Mouse (Mus musculus): ENCODE measurements around the gene Dscam. TPM values are rescaled to one million over a fixed set of nuclear protein-coding genes. Genes with fewer than 3 reads are reported as not detected.

The Dscam gene
- polyA plus RNA-seq, 1 experiment from 2014 or later: not detected

DNA sequence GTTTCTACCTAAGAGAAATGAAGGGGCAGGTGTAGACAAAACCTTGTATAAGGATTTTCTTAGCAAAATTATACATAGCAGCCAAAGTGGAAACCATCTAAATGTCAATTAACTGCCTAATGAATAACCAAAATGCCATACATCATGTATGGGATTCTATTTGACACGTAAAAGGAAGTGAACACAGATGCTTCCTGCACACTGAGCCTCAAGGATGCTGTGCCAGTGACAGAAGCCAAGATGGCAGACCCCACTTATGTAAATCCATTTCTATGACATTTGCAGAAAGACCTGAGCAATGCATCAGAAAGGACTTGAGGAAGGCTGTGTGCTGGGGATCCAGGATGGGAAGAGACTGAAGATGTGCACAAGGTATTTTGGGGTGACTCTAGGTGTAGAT is 28.6 kb downstream of the Dscam start:
- Histone ChIP-seq H3K9me3 (ENCODE audit: control insufficient read depth, low read length) (no peaks in the 10 kb centered on the region), H3K27me3 (ENCODE audit: control insufficient read depth, insufficient read depth, low read length) (no peaks in the 10 kb centered on the region), H3K27ac (ENCODE audit: low read depth, low read length) (no peak overlapping the region), H3K4me3 (ENCODE audit: low read length) (no peak overlapping the region), H3K4me2 (replicated peaks; ENCODE audit: low read depth, low read length) (no peak overlapping the region), H3K36me3 (ENCODE audit: control insufficient read depth, insufficient read depth, low read length) (no peaks in the 10 kb centered on the region), H3K4me1 (ENCODE audit: control insufficient read depth, insufficient read depth, low read length) (no peaks in the 10 kb centered on the region), H3K9ac (ENCODE audit: low read depth, low read length) (no peak overlapping the region)
- ATAC-seq (ENCODE audit: low FRiP score, low TSS enrichment): no peak
- WGBS: 91% methylated on average over 1 of the region's 1 CpGs

DNA sequence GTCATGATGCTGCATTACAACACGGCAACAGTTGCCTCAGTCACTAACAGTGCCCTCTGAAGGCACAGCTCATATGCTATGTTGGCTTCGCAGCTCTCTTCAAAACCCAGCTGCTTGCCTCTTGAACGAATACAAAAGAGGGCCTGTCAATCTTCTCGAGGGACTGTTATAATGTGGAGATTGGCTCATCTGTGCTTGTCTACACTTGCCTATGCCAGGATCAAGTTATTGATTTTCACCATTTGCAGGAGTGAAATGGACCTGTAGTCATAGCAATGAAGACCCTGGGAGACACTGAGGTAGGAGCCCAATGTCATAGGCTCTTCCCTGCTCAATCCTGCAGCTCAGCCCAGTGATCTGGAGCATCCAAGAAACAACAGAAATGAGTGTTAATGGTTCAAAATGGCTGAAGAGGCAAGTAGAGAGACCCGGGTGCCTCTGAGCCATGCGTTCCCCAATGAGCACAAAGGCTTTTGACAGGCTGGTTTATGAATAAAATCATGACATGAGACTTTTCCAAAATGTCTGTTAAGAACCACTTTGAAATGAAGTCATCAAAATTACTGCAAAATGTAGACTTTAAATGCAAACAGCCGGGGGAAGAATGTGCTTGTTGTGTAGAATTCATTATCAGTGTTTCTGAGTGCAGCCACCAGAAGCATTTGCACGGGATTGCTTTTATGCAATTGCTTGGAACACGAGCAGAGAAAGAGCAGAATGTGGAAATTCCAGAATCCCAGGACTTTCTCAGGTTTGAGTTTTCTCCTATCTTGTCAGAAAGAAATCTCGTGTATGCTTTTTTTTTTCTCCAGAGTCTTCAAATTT is 35.3 kb downstream of the Dscam start:
- no peaks in the 10 kb centered on the region for H3K36me3 ChIP-seq (ENCODE audit: control insufficient read depth, insufficient read depth, low read length)
- ATAC-seq (ENCODE audit: low FRiP score, low TSS enrichment): no peak
- WGBS: 87% methylated on average over 10 of the region's 10 CpGs

DNA sequence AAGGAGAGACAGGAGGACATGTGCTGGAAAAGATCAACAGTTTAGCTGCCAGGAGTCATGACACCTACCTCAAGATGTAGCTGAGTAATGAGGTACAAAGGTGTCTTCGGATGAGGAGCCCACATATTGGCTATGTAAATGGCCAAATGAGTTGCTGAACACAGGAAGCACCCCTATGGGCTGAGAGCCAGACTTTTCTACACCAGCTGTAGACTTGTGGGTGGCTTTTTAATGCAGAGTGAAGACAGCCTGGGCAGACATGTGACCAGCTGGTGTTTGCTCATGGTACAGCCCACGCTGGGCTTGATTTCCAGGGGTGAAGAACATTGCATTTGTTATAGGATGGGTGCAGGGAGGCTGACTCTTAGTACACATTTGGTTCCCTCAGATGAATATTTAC is 43.3 kb downstream of the Dscam start:
- no peaks in the 10 kb centered on the region for H3K9me3 ChIP-seq (ENCODE audit: control insufficient read depth, low read length)
- H3K4me2 ChIP-seq (replicated peaks; ENCODE audit: low read depth, low read length): no peak overlapping the region
- no peak overlapping the region for H3K9ac ChIP-seq (ENCODE audit: low read depth, low read length)
- H3K27ac ChIP-seq (ENCODE audit: low read depth, low read length): no peak overlapping the region
- H3K27me3 ChIP-seq (ENCODE audit: control insufficient read depth, insufficient read depth, low read length): no peaks in the 10 kb centered on the region
- H3K4me3 ChIP-seq (ENCODE audit: low read length): no peak overlapping the region
- no peak for ATAC-seq (ENCODE audit: low FRiP score, low TSS enrichment)
- no peaks in the 10 kb centered on the region for H3K4me1 ChIP-seq (ENCODE audit: control insufficient read depth, insufficient read depth, low read length)
- H3K36me3 ChIP-seq (ENCODE audit: control insufficient read depth, insufficient read depth, low read length): no peaks in the 10 kb centered on the region
- 77% methylated on average over 2 of the region's 2 CpGs for WGBS

More for the DNA sequence above, 35.3 kb downstream of the Dscam start:
- Histone ChIP-seq H3K9me3 (ENCODE audit: control insufficient read depth, low read length) (no peaks in the 10 kb centered on the region), H3K9ac (ENCODE audit: low read depth, low read length) (no peak overlapping the region), H3K4me1 (ENCODE audit: control insufficient read depth, insufficient read depth, low read length) (no peaks in the 10 kb centered on the region), H3K4me3 (ENCODE audit: low read length) (no peak overlapping the region), H3K27ac (ENCODE audit: low read depth, low read length) (no peak overlapping the region), H3K27me3 (ENCODE audit: control insufficient read depth, insufficient read depth, low read length) (no peaks in the 10 kb centered on the region), H3K4me2 (replicated peaks; ENCODE audit: low read depth, low read length) (no peak overlapping the region)

DNA sequence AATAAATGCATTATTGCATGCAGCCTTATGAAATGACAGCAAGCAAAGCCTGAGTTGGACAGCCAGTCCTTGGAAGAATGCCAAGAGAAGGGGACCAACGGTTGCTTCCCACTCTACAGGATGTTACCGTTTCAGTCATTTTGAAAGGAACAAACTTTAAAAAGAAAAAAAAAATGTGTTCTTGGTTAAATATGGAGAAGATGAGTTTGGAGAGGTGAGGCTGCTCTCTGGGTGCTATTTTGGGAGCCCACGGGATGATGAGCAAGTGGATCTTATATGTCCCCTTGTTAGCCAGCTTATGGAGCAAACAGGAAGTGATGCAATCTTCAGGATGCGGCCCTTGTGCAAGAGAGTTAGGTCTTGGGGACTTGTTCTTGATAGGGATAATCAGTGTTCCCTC is 60.5 kb downstream of the Dscam start:
- ATAC-seq (ENCODE audit: low FRiP score, low TSS enrichment): no peak
- Histone ChIP-seq H3K27me3 (ENCODE audit: control insufficient read depth, insufficient read depth, low read length) (no peaks in the 10 kb centered on the region), H3K4me2 (replicated peaks; ENCODE audit: low read depth, low read length) (no peak overlapping the region), H3K9me3 (ENCODE audit: control insufficient read depth, low read length) (no peaks in the 10 kb centered on the region), H3K36me3 (ENCODE audit: control insufficient read depth, insufficient read depth, low read length) (no peaks in the 10 kb centered on the region), H3K9ac (ENCODE audit: low read depth, low read length) (no peak overlapping the region), H3K27ac (ENCODE audit: low read depth, low read length) (no peak overlapping the region), H3K4me1 (ENCODE audit: control insufficient read depth, insufficient read depth, low read length) (no peaks in the 10 kb centered on the region), H3K4me3 (ENCODE audit: low read length) (no peak overlapping the region)
- 83% methylated on average over 4 of the region's 4 CpGs for WGBS

DNA sequence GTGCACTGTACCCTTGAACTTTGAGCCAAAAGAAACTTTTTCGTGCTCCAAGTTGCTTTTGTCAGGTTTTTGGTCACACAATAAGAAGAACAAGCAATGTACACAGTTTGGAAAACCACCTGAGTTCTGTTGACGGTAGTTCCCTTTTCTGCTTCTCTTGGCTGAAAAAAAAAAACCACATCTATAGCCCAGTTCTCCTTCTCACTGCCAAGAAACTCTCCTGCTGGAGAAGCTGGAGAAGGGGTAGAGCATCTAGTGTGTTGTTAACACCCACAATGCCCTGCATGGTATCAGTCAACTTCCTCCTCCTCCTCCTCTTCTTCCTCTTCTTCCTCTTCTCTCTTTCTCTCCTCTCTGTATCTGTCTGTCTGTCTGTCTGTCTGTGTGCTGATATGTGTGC is 65.3 kb downstream of the Dscam start:
- H3K4me2 ChIP-seq (replicated peaks; ENCODE audit: low read depth, low read length): no peak overlapping the region
- no peaks in the 10 kb centered on the region for H3K36me3 ChIP-seq (ENCODE audit: control insufficient read depth, insufficient read depth, low read length)
- H3K27ac ChIP-seq (ENCODE audit: low read depth, low read length): no peak overlapping the region
- 80% methylated on average over 2 of the region's 2 CpGs for WGBS
- H3K4me1 ChIP-seq (ENCODE audit: control insufficient read depth, insufficient read depth, low read length): no peaks in the 10 kb centered on the region
- H3K4me3 ChIP-seq (ENCODE audit: low read length): no peak overlapping the region
- no peaks in the 10 kb centered on the region for H3K27me3 ChIP-seq (ENCODE audit: control insufficient read depth, insufficient read depth, low read length)
- H3K9me3 ChIP-seq (ENCODE audit: control insufficient read depth, low read length): no peaks in the 10 kb centered on the region
- no peak overlapping the region for H3K9ac ChIP-seq (ENCODE audit: low read depth, low read length)
- no peak for ATAC-seq (ENCODE audit: low FRiP score, low TSS enrichment)

DNA sequence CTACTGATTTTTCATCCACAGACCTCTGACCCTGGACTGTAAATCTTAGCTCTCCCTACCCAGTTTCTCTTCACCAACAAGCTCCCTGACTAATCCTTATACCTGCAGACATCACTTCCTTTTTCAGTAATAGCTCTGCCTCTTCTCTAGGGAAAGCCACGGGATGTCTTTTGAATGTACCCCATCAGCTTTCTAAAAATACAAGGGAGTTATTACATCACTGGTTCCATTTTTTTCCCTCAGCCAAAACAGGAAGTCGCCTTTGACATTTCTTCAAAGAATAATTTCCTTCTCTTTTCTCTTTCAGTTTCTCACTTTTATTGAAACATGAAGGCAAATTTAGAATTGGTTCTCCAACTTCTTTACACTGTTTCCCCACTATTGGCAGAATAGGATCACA is 67.5 kb downstream of the Dscam start:
- 78% methylated on average over 2 of the region's 2 CpGs for WGBS
- no peak for ATAC-seq (ENCODE audit: low FRiP score, low TSS enrichment)
- no peak overlapping the region for H3K9ac ChIP-seq (ENCODE audit: low read depth, low read length)
- H3K4me1 ChIP-seq (ENCODE audit: control insufficient read depth, insufficient read depth, low read length): peaks cover 3% of the 10 kb centered on the region; the same call in 1 of the 2 replicates
- no peak overlapping the region for H3K27ac ChIP-seq (ENCODE audit: low read depth, low read length)
- H3K4me3 ChIP-seq (ENCODE audit: low read length): no peak overlapping the region
- H3K36me3 ChIP-seq (ENCODE audit: control insufficient read depth, insufficient read depth, low read length): no peaks in the 10 kb centered on the region
- H3K4me2 ChIP-seq (replicated peaks; ENCODE audit: low read depth, low read length): no peak overlapping the region
- H3K27me3 ChIP-seq (ENCODE audit: control insufficient read depth, insufficient read depth, low read length): no peaks in the 10 kb centered on the region
- H3K9me3 ChIP-seq (ENCODE audit: control insufficient read depth, low read length): no peaks in the 10 kb centered on the region

DNA sequence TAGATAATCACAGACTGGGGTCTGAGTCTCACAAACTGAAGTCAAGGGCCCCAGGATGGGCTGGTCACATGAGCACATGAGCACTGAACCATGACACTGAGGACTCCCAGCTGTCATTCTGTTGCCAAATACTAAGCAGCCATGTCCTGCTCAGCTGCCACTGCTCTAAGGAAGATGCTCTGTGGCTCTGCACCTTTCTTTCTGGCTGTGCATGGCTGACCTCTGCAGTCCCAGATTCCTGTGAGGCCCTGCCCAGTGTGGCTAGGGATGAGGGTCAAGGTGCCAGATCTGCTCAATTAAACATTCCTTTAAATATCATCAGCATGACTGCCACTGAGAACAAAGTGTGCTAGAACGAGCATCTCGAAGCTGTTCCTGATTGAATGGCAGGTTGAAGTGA is 70.5 kb downstream of the Dscam start:
- ATAC-seq (ENCODE audit: low FRiP score, low TSS enrichment): peak; percentile 95
- WGBS: 53% methylated on average over 2 of the region's 2 CpGs

DNA sequence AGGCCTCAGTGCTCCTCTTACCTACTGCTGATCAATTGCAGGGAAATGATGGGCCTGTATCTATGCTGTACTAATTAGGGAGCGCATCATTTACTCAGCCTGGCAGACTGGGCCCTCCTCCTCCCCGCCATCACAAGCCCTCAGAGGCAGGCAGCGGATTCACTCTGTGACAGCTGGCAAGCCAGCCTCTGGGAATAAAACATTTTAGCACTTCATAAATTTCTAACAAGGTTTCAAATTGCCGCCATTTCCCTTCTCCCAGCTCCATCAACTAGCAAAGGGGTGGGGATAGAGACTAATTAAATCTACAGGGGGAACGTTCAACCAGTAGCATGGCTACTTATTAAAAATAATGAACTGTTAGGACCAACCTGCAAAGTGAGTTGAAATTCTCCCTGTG is 72.0 kb downstream of the Dscam start:
- Histone ChIP-seq H3K4me3 (ENCODE audit: low read length) (no peak overlapping the region), H3K9me3 (ENCODE audit: control insufficient read depth, low read length) (no peaks in the 10 kb centered on the region), H3K4me1 (ENCODE audit: control insufficient read depth, insufficient read depth, low read length) (peaks cover 3% of the 10 kb centered on the region; the same call in 1 of the 2 replicates), H3K27me3 (ENCODE audit: control insufficient read depth, insufficient read depth, low read length) (no peaks in the 10 kb centered on the region), H3K27ac (ENCODE audit: low read depth, low read length) (no peak overlapping the region), H3K36me3 (ENCODE audit: control insufficient read depth, insufficient read depth, low read length) (no peaks in the 10 kb centered on the region), H3K9ac (ENCODE audit: low read depth, low read length) (no peak overlapping the region), H3K4me2 (replicated peaks; ENCODE audit: low read depth, low read length) (no peak overlapping the region)
- ATAC-seq (ENCODE audit: low FRiP score, low TSS enrichment): no peak
- 21% methylated on average over 5 of the region's 5 CpGs for WGBS

More for the DNA sequence above, 70.5 kb downstream of the Dscam start:
- H3K36me3 ChIP-seq (ENCODE audit: control insufficient read depth, insufficient read depth, low read length): no peaks in the 10 kb centered on the region
- no peak overlapping the region for H3K4me3 ChIP-seq (ENCODE audit: low read length)
- H3K4me1 ChIP-seq (ENCODE audit: control insufficient read depth, insufficient read depth, low read length): peaks cover 3% of the 10 kb centered on the region; the same call in 1 of the 2 replicates
- H3K27ac ChIP-seq (ENCODE audit: low read depth, low read length): no peak overlapping the region
- no peak overlapping the region for H3K9ac ChIP-seq (ENCODE audit: low read depth, low read length)
- no peaks in the 10 kb centered on the region for H3K9me3 ChIP-seq (ENCODE audit: control insufficient read depth, low read length)
- H3K4me2 ChIP-seq (replicated peaks; ENCODE audit: low read depth, low read length): no peak overlapping the region
- H3K27me3 ChIP-seq (ENCODE audit: control insufficient read depth, insufficient read depth, low read length): no peaks in the 10 kb centered on the region

DNA sequence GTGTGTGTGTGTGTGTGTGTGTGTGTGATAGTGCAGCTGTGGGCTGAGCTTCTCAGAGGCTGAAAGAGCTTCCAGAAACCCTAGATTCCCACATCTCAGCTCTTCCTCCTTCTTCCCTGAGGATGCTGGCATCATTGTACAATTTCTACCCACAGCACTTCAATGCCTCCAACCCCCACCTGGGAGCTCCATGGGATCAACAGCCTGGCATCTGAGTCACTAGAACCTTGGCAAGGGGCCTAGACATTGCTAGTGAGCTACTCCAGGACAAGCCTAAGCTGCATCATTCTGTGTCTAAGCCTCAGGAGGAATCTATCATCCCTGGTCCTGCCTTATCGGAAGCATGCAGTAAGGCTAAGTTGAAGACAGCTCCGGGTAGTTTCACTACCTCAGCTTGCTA is 73.8 kb downstream of the Dscam start:
- Histone ChIP-seq H3K36me3 (ENCODE audit: control insufficient read depth, insufficient read depth, low read length) (no peaks in the 10 kb centered on the region), H3K4me3 (ENCODE audit: low read length) (no peak overlapping the region), H3K27ac (ENCODE audit: low read depth, low read length) (no peak overlapping the region), H3K9ac (ENCODE audit: low read depth, low read length) (no peak overlapping the region), H3K27me3 (ENCODE audit: control insufficient read depth, insufficient read depth, low read length) (no peaks in the 10 kb centered on the region), H3K4me2 (replicated peaks; ENCODE audit: low read depth, low read length) (no peak overlapping the region), H3K9me3 (ENCODE audit: control insufficient read depth, low read length) (no peaks in the 10 kb centered on the region), H3K4me1 (ENCODE audit: control insufficient read depth, insufficient read depth, low read length) (peaks cover 3% of the 10 kb centered on the region; the same call in 1 of the 2 replicates)
- ATAC-seq (ENCODE audit: low FRiP score, low TSS enrichment): no peak
- WGBS: 97% methylated on average over 2 of the region's 2 CpGs
